Mouse (Mus musculus) neural tube, embryonic 13.5 days (tissue): Measurements from ENCODE around the gene Vmn1r135. TPM values are rescaled to one million over a fixed set of nuclear protein-coding genes. Genes with fewer than 3 reads are reported as not detected.
"Not testable (repeated sequence)": the region's sequence is repeated elsewhere in the genome, so short reads cannot be mapped to it uniquely, and the experiment has no call there.

Experiments used
- ATAC-seq: fragments of 200-750 bp; cut with Nextera tagmentation; 2 replicates; pipeline ENCODE4 v1.8.0; 2017; ENCODE audit warnings: low read depth, mild to moderate bottlenecking, moderate TSS enrichment, moderate library complexity
- H3K27ac ChIP-seq: fragments of 300-500 bp; sonication (generic); replicated peaks from 2 replicates; pipeline ENCODE4 v1.5.1; 2015; ENCODE audit warnings: moderate library complexity, mild to moderate bottlenecking, inconsistent platforms
- H3K27me3 ChIP-seq: fragments of 300-500 bp; sonication (generic); 2 replicates; pipeline ENCODE4 v1.6.1; 2015; ENCODE audit warnings: mild to moderate bottlenecking, inconsistent platforms
- H3K36me3 ChIP-seq: fragments of 300-500 bp; sonication (generic); 2 replicates; pipeline ENCODE4 v1.6.1; 2015; ENCODE audit warnings: mild to moderate bottlenecking, inconsistent platforms
- H3K4me1 ChIP-seq: fragments of 300-500 bp; sonication (generic); replicated peaks from 2 replicates; pipeline ENCODE4 v1.6.1; 2015; ENCODE audit warnings: inconsistent platforms
- H3K4me2 ChIP-seq: fragments of 300-500 bp; sonication (generic); 2 replicates; pipeline ENCODE4 v1.6.1; 2015; ENCODE audit warnings: inconsistent platforms, mild to moderate bottlenecking, moderate library complexity
- H3K4me3 ChIP-seq: fragments of 300-500 bp; sonication (generic); 2 replicates; pipeline ENCODE4 v1.5.1; 2015; ENCODE audit warnings: mild to moderate bottlenecking, inconsistent platforms
- H3K9ac ChIP-seq: fragments of 300-500 bp; sonication (generic); 2 replicates; pipeline ENCODE4 v1.6.1; 2015; ENCODE audit warnings: moderate library complexity, mild to moderate bottlenecking, inconsistent platforms
- H3K9me3 ChIP-seq: fragments of 300-500 bp; sonication (generic); 2 replicates; pipeline ENCODE4 v1.6.1; 2016; ENCODE audit warnings: inconsistent platforms
- WGBS: fragments of 180-500 bp; shearing (Covaris S2); methylation state at CpG from one replicate; pipeline ENCODE4 v1.1.7; 2015; 5-methylcytosine and 5-hydroxymethylcytosine counted together
- polyA plus RNA-seq: library from polyadenylated mRNA; unstranded; fragments of >200 nt; fragmentation: Nextera tagmentation; extraction: Ambion mirVana; gene quantifications from 2 replicates; pipeline ENCODE4 v1.2.1, GENCODE M21; 2015

The Vmn1r135 gene
- not detected in 2 replicates for polyA plus RNA-seq

GRCm38 (mm10) chr7:21832051-21832450, at the start of gene Vmn1r135:
Gene Vmn1r135 (plus strand): TSS chr7:21832351.
- not testable (repeated sequence) for ATAC-seq, H3K36me3 ChIP-seq, H3K27me3 ChIP-seq, H3K9me3 ChIP-seq, H3K4me1 ChIP-seq, H3K27ac ChIP-seq, H3K4me2 ChIP-seq, H3K9ac ChIP-seq, H3K4me3 ChIP-seq
- no CpG with 5 or more reads among the region's 1 CpGs for WGBS

- H3K9me3 ChIP-seq, H3K4me3 ChIP-seq, H3K27me3 ChIP-seq, H3K36me3 ChIP-seq, H3K4me1 ChIP-seq, ATAC-seq, H3K9ac ChIP-seq, H3K27ac ChIP-seq, H3K4me2 ChIP-seq: not testable (repeated sequence)
- no CpG with 5 or more reads among the region's 3 CpGs for WGBS
These were observed 35.5 kb upstream of the Vmn1r135 start, which contains the start of gene Gm4177 for GRCm38 (mm10) chr7:21796628-21797027. Gene Gm4177 (minus strand): TSS chr7:21796728.

- no CpG with 5 or more reads among the region's 1 CpGs for WGBS
These were observed 12.0 kb downstream of the Vmn1r135 start, which contains the start of gene Gm5725 for GRCm38 (mm10) chr7:21844167-21844566. Gene Gm5725 (minus strand): TSS chr7:21844267.

More at GRCm38 (mm10) chr7:21844167-21844566, 12.0 kb downstream of the Vmn1r135 start, which contains the start of gene Gm5725:
- H3K4me2 ChIP-seq, H3K9me3 ChIP-seq, H3K4me1 ChIP-seq, H3K27ac ChIP-seq, H3K9ac ChIP-seq, ATAC-seq, H3K36me3 ChIP-seq, H3K4me3 ChIP-seq, H3K27me3 ChIP-seq: not testable (repeated sequence)

Other genes starting within 250 kb of the Vmn1r135 start
- gene Vmn1r132, start 218.3 kb upstream of the Vmn1r135 start, polyA plus RNA-seq: not detected in 2 replicates
- gene Gm4175, start 70.9 kb upstream of the Vmn1r135 start, polyA plus RNA-seq: not detected in 2 replicates
- gene Gm4177, start 35.6 kb upstream of the Vmn1r135 start, polyA plus RNA-seq: not detected in 2 replicates
- gene Gm5725, start 11.9 kb downstream of the Vmn1r135 start, polyA plus RNA-seq: not detected in 2 replicates
- not detected in 2 replicates for gene Gm5891, start 88.9 kb downstream of the Vmn1r135 start, polyA plus RNA-seq
- not detected in 2 replicates for gene Vmn1r137, start 162.2 kb downstream of the Vmn1r135 start, polyA plus RNA-seq
- gene Vmn1r138, start 196.5 kb downstream of the Vmn1r135 start, polyA plus RNA-seq: not detected in 2 replicates
- not detected in 2 replicates for gene Gm6176, start 224.0 kb downstream of the Vmn1r135 start, polyA plus RNA-seq
- gene Vmn1r139, start 236.7 kb downstream of the Vmn1r135 start, polyA plus RNA-seq: not detected in 2 replicates